Mouse (Mus musculus): ENCODE measurements around the gene Rfx8. TPM values are rescaled to one million over a fixed set of nuclear protein-coding genes. Genes with fewer than 3 reads are reported as not detected.
"Not testable (repeated sequence)": the region's sequence is repeated elsewhere in the genome, so short reads cannot be mapped to it uniquely, and the experiment has no call there.

The Rfx8 gene
- polyA plus RNA-seq, 1 experiment from 2014 or later = 0.26 TPM

DNA sequence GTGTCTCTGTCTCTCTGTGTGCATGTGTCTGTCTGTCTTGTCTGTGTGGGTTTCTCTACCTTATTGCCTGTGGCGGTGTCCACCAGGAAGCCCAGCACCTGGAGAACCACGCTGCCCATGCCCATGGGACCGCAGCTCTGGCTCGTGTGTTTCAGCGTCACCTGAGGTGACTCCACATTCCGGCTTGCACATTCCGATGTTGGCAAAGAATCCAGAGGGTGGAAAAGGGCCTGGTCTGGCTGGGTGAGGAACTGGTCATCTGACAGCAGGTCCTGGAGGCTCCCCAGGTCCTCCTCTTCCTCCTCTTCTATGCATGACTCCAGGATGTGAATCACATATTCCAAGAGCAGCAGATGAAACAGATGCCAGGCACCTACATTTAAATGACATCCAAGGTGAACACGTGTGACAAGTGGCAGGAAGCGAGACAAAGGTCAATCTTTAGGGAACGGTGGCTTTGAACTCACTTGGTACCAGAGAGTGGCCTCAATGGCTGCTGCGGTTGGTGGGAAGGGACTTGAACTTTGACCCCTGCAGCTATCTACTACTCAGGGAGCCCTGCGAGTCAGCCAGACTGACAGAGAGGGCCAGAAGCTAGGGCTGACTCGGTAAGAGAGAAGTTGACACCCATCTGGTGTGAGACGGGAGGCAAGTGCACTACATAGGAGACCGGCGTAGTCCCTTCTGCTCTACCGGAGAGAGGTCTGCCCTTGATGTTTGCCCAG lies 50.4 kb downstream of the Rfx8 start:
- no peak overlapping the region for H3K4me3 ChIP-seq (replicated peaks; ENCODE audit: low read length)
- H3K4me2 ChIP-seq (ENCODE audit: low read depth, low read length) = no peak overlapping the region
- H3K4me1 ChIP-seq (ENCODE audit: control insufficient read depth, insufficient read depth, low read length) = no peaks in the 10 kb centered on the region
- H3K9ac ChIP-seq (ENCODE audit: low read length) = no peak overlapping the region
- H3K9me3 ChIP-seq (replicated peaks; ENCODE audit: control insufficient read depth, low read length) = no peaks in the 10 kb centered on the region
- no peaks in the 10 kb centered on the region for H3K36me3 ChIP-seq (ENCODE audit: control insufficient read depth, insufficient read depth, low read length)
- no peak overlapping the region for H3K27ac ChIP-seq (ENCODE audit: low read length)
- no peaks in the 10 kb centered on the region for H3K27me3 ChIP-seq (ENCODE audit: control insufficient read depth, insufficient read depth, low read length)
- ATAC-seq (ENCODE audit: insufficient read depth, low FRiP score) = no peak
- WGBS = 81% methylated on average over 17 of the region's 17 CpGs

DNA sequence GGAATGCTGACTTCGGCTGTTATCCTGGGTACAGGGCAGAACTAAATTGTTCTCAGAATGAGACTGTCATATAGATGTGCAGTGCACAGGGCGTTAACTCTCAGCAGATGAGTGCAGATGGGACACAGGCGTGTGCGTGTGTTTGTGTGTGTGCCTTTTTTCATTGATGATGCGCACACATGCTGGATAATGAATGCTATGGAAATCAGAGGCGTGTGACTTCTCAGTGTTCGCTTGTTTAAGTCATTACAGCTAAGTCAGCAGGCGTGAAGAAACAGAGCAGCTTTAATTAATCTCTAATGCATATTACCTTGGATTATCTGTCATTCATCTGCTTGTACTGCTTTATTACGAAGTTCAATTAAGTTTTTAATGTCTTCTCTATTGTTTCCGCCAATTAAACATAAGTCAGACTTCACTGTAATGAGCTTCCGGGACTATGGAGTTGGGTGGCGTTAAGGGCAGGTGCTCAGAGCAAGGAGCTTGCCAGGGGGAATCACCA lies 54.0 kb downstream of the Rfx8 start:
- Histone ChIP-seq H3K4me1 (ENCODE audit: control insufficient read depth, insufficient read depth, low read length) (no peaks in the 10 kb centered on the region), H3K4me2 (ENCODE audit: low read depth, low read length) (no peak overlapping the region), H3K4me3 (replicated peaks; ENCODE audit: low read length) (no peak overlapping the region), H3K27me3 (ENCODE audit: control insufficient read depth, insufficient read depth, low read length) (no peaks in the 10 kb centered on the region), H3K36me3 (ENCODE audit: control insufficient read depth, insufficient read depth, low read length) (no peaks in the 10 kb centered on the region), H3K9ac (ENCODE audit: low read length) (no peak overlapping the region), H3K27ac (ENCODE audit: low read length) (no peak overlapping the region), H3K9me3 (replicated peaks; ENCODE audit: control insufficient read depth, low read length) (no peaks in the 10 kb centered on the region)
- WGBS = 83% methylated on average over 12 of the region's 12 CpGs
- no peak for ATAC-seq (ENCODE audit: insufficient read depth, low FRiP score)

DNA sequence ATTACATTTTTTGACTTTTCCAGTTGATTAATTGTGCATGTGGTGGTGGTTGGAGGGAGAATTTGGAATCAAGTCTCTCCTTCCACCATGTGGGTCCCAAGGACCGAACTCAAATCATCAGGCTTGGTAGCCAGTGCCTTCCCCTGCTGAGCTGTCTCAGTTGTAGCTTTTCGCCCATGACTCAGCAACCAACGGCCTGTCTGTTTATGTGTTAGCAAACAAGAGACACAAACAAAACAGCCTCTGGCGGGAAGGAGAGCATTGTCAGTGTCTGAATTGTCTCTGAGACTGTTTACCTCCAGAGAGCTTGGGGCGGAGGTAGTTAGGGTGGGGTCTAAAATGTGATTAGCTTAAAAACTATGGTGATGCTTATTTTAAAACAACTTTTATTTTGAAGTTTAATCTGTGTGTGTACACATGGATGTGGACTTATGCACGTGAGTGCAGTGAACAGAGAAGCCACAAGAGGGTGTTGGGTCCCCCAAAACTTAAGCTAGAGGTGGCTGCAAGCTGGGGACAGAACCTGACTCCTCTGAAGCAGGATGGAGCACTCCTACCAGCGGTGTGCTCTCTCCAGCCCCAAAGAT lies 56.7 kb downstream of the Rfx8 start:
- H3K9me3 ChIP-seq (replicated peaks; ENCODE audit: control insufficient read depth, low read length) = no peaks in the 10 kb centered on the region
- no peak overlapping the region for H3K27ac ChIP-seq (ENCODE audit: low read length)
- no peaks in the 10 kb centered on the region for H3K36me3 ChIP-seq (ENCODE audit: control insufficient read depth, insufficient read depth, low read length)
- no peaks in the 10 kb centered on the region for H3K4me1 ChIP-seq (ENCODE audit: control insufficient read depth, insufficient read depth, low read length)
- no peak for ATAC-seq (ENCODE audit: insufficient read depth, low FRiP score)
- H3K27me3 ChIP-seq (ENCODE audit: control insufficient read depth, insufficient read depth, low read length) = no peaks in the 10 kb centered on the region
- H3K4me3 ChIP-seq (replicated peaks; ENCODE audit: low read length) = no peak overlapping the region
- no peak overlapping the region for H3K4me2 ChIP-seq (ENCODE audit: low read depth, low read length)
- H3K9ac ChIP-seq (ENCODE audit: low read length) = no peak overlapping the region
- WGBS = 81% methylated on average over 7 of the region's 7 CpGs

DNA sequence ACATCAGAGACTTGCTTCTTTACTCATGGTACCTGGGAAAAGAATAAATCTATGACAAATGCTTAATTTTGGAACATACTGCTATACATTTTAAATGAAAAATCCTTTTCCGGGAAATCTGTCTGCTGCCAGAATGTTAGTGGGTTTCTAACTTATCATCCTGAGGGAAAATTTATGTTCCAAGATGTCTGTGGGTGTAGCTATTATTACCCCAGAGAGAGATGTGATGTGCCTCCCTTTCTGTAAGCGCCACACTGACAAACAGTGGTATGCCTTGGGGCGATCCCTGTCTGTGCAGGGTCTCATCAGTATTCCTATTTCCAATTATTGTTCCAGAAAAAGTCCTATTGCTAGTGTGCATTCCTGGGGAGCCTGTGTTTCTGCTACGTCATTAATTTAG lies 57.7 kb downstream of the Rfx8 start:
- Histone ChIP-seq H3K27ac (ENCODE audit: low read length) (no peak overlapping the region), H3K4me3 (replicated peaks; ENCODE audit: low read length) (no peak overlapping the region), H3K9me3 (replicated peaks; ENCODE audit: control insufficient read depth, low read length) (0 out of 2 replicates have a peak, but pooled peaks cover 2% of the 10 kb centered on the region), H3K9ac (ENCODE audit: low read length) (no peak overlapping the region), H3K36me3 (ENCODE audit: control insufficient read depth, insufficient read depth, low read length) (no peaks in the 10 kb centered on the region), H3K4me1 (ENCODE audit: control insufficient read depth, insufficient read depth, low read length) (no peaks in the 10 kb centered on the region), H3K27me3 (ENCODE audit: control insufficient read depth, insufficient read depth, low read length) (no peaks in the 10 kb centered on the region), H3K4me2 (ENCODE audit: low read depth, low read length) (no peak overlapping the region)
- no peak for ATAC-seq (ENCODE audit: insufficient read depth, low FRiP score)
- 84% methylated on average over 4 of the region's 4 CpGs for WGBS

DNA sequence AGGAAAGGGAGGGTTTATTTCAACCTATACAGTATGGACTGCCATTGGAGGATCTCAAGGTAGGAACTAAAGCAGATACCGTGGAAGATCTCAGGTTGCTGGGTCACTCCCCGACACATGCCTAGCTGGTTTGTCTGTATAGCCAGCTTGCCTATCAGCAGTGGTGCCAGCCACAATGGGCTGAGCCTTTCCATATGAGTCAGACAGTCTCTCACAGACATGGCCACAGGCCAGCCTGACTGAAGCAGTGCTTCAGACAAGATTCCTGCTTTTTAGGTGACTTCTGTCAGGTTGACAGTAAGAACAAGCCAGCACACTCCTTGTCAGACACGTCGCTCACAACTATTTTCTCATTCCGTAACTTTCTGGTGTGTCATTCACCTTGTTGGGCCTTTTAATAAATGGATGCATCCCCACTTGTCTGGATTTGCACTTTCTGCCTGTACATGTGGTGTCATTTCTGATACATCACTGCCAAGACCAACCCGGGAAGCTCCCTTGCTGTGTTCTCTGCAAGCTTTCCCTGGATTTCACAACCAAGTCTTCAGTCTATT lies 63.7 kb downstream of the Rfx8 start:
- Histone ChIP-seq H3K27ac (ENCODE audit: low read length) (peak overlapping the region; percentile 50; the same call in 1 of the 2 replicates), H3K4me3 (replicated peaks; ENCODE audit: low read length) (no peak overlapping the region), H3K27me3 (ENCODE audit: control insufficient read depth, insufficient read depth, low read length) (no peaks in the 10 kb centered on the region), H3K36me3 (ENCODE audit: control insufficient read depth, insufficient read depth, low read length) (no peaks in the 10 kb centered on the region), H3K4me1 (ENCODE audit: control insufficient read depth, insufficient read depth, low read length) (peaks cover 3% of the 10 kb centered on the region; the same call in 1 of the 2 replicates), H3K4me2 (ENCODE audit: low read depth, low read length) (no peak overlapping the region), H3K9ac (ENCODE audit: low read length) (no peak overlapping the region), H3K9me3 (replicated peaks; ENCODE audit: control insufficient read depth, low read length) (0 out of 2 replicates have a peak, but pooled peaks cover 2% of the 10 kb centered on the region)
- WGBS = 67% methylated on average over 6 of the region's 6 CpGs
- 0 out of 2 replicates have a peak, but pooled peaks have one; percentile 29 for ATAC-seq (ENCODE audit: insufficient read depth, low FRiP score)

DNA sequence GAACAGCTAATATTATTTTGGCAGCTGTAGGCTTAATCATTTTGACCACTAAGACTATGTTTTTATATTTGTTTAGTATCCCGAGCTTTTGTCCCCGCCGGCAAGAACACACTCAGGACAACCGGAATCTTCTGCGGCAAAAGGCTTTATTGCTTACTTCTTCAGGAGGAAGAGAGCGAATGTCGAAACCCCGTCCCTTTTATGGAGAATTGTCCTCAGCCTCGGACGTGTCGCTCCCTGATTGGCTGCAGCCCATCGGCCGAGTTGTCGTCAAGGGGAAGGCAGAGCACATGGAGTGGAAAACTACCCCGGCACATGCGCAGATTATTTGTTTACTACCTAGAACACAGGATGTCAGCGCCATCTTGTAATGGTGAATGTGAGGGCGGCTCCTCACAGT lies 65.9 kb downstream of the Rfx8 start:
- 86% methylated on average over 18 of the region's 18 CpGs for WGBS

DNA sequence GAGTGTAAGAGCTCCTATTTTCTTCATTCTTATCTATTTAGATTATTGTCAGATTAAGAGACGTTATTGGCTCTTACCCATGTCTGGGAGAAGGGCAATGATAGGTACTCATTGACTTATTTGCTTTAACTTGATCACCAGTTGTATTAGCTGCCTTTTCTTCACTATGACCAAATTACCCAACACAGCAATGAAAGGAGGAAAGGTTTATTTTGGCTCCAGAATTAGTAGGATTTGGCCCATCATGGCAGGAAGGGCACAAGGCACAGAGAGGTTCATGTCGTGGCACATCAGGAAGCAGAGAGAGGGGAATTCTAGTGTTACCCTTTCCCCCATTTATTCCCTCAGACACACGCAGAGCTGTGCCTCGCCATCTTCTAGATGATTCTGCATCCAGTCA lies 67.8 kb downstream of the Rfx8 start:
- H3K4me2 ChIP-seq (ENCODE audit: low read depth, low read length) = no peak overlapping the region
- peaks cover 12% of the 10 kb centered on the region for H3K4me1 ChIP-seq (ENCODE audit: control insufficient read depth, insufficient read depth, low read length)
- H3K9me3 ChIP-seq (replicated peaks; ENCODE audit: control insufficient read depth, low read length) = no peaks in the 10 kb centered on the region
- no peak for ATAC-seq (ENCODE audit: insufficient read depth, low FRiP score)
- H3K27me3 ChIP-seq (ENCODE audit: control insufficient read depth, insufficient read depth, low read length) = peaks cover 11% of the 10 kb centered on the region
- no peak overlapping the region for H3K4me3 ChIP-seq (replicated peaks; ENCODE audit: low read length)
- no peaks in the 10 kb centered on the region for H3K36me3 ChIP-seq (ENCODE audit: control insufficient read depth, insufficient read depth, low read length)
- no peak overlapping the region for H3K27ac ChIP-seq (ENCODE audit: low read length)
- WGBS = 73% methylated on average over 4 of the region's 4 CpGs
- H3K9ac ChIP-seq (ENCODE audit: low read length) = no peak overlapping the region

More for the DNA sequence above, 65.9 kb downstream of the Rfx8 start:
- H3K4me1 ChIP-seq (ENCODE audit: control insufficient read depth, insufficient read depth, low read length) = peaks cover 11% of the 10 kb centered on the region
- H3K27ac ChIP-seq (ENCODE audit: low read length); ATAC-seq (ENCODE audit: insufficient read depth, low FRiP score); H3K9ac ChIP-seq (ENCODE audit: low read length); H3K4me2 ChIP-seq (ENCODE audit: low read depth, low read length); H3K36me3 ChIP-seq (ENCODE audit: control insufficient read depth, insufficient read depth, low read length); H3K4me3 ChIP-seq (replicated peaks; ENCODE audit: low read length); H3K9me3 ChIP-seq (replicated peaks; ENCODE audit: control insufficient read depth, low read length); H3K27me3 ChIP-seq (ENCODE audit: control insufficient read depth, insufficient read depth, low read length): not testable (repeated sequence)

DNA sequence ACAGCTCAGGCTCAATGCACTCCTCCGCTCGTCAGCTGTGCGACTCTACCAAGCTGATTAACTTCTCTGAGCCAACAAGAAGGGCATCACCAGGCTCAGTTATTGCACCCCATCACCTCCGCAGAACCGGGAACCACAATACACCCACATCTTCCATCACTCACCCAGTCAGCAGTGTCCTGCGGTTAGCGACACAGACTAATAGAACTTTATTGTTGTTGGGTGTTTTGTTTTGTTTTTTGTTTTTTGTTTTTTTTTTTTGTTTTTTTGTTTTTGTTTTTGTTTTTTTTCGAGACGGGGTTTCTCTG lies 69.6 kb downstream of the Rfx8 start, which contains the start of gene Creg2:
Gene Creg2 (minus strand): TSS at position 234 of the 308 bp plus-strand sequence.
- 43% methylated on average over 9 of the region's 9 CpGs for WGBS
- H3K4me1 ChIP-seq (ENCODE audit: control insufficient read depth, insufficient read depth, low read length) = peaks cover 9% of the 10 kb centered on the region
- H3K9me3 ChIP-seq (replicated peaks; ENCODE audit: control insufficient read depth, low read length) = no peaks in the 10 kb centered on the region
- ATAC-seq (ENCODE audit: insufficient read depth, low FRiP score) = peak; percentile 9; the same call in 1 of the 2 replicates
- peak within 1 kb of the TSS; percentile 58 for H3K4me3 ChIP-seq (replicated peaks; ENCODE audit: low read length)
- H3K36me3 ChIP-seq (ENCODE audit: control insufficient read depth, insufficient read depth, low read length) = no peaks in the 10 kb centered on the region
- H3K9ac ChIP-seq (ENCODE audit: low read length) = peak within 1 kb of the TSS; percentile 63
- peaks cover 11% of the 10 kb centered on the region for H3K27me3 ChIP-seq (ENCODE audit: control insufficient read depth, insufficient read depth, low read length)
- peak within 1 kb of the TSS; percentile 99 for H3K4me2 ChIP-seq (ENCODE audit: low read depth, low read length)
- H3K27ac ChIP-seq (ENCODE audit: low read length) = no peak within 1 kb of the TSS

Measured in stomach, embryonic 16.5 days (tissue).